Mouse (Mus musculus): ENCODE data around the gene Nqo1. TPM values are rescaled to one million over a fixed set of nuclear protein-coding genes. Genes with fewer than 3 reads are reported as not detected.

Nqo1 gene
- 3.9 and 4.5 TPM in 2 replicates for polyA plus RNA-seq (2016; fragmentation: Nextera tagmentation; extraction: Ambion mirVana)

GRCm38 (mm10) chr8:107403038-107403781 is at the start of gene Nqo1:
Nqo1 (minus strand) TSS chr8:107403206.
- peak within 1 kb of the TSS; percentile 26; the same call in 1 of the 2 replicates for H3K27ac ChIP-seq
- peak; percentile 88 for DNase-seq (ENCODE audit: low spot score)
- WGBS = 16% methylated on average over 22 of the region's 22 CpGs
- H3K27me3 ChIP-seq (ENCODE audit: insufficient read depth, poor library complexity, severe bottlenecking) = no peaks in the 10 kb centered on the region
- peak within 1 kb of the TSS; percentile 47 for H3K4me3 ChIP-seq
- H3K9me3 ChIP-seq = no peaks in the 10 kb centered on the region
- peaks cover 12% of the 10 kb centered on the region for H3K36me3 ChIP-seq
- H3K4me1 ChIP-seq = peaks cover 18% of the 10 kb centered on the region

GRCm38 (mm10) chr8:107451414-107452066 is 48.5 kb upstream of the Nqo1 start:
- Histone ChIP-seq H3K27me3 (ENCODE audit: insufficient read depth, poor library complexity, severe bottlenecking) (no peaks in the 10 kb centered on the region), H3K36me3 (peaks cover 18% of the 10 kb centered on the region), H3K27ac (no peak overlapping the region), H3K9me3 (no peaks in the 10 kb centered on the region), H3K4me3 (no peak overlapping the region), H3K4me1 (peaks cover 16% of the 10 kb centered on the region)
- WGBS = 88% methylated on average over 13 of the region's 13 CpGs
- no peak for DNase-seq (ENCODE audit: low spot score)

- 76% methylated on average over 6 of the region's 6 CpGs for WGBS
- Histone ChIP-seq H3K9me3 (no peaks in the 10 kb centered on the region), H3K36me3 (peaks cover 16% of the 10 kb centered on the region), H3K4me3 (no peak overlapping the region), H3K27ac (no peak overlapping the region), H3K4me1 (peaks cover 16% of the 10 kb centered on the region), H3K27me3 (ENCODE audit: insufficient read depth, poor library complexity, severe bottlenecking) (no peaks in the 10 kb centered on the region)
- DNase-seq (ENCODE audit: low spot score) = no peak
Observed at GRCm38 (mm10) chr8:107449655-107450054, 46.6 kb upstream of the Nqo1 start.

GRCm38 (mm10) chr8:107449130-107449529 is 46.1 kb upstream of the Nqo1 start:
- WGBS = 59% methylated on average over 8 of the region's 8 CpGs
- H3K4me3 ChIP-seq = no peak overlapping the region
- H3K4me1 ChIP-seq = peaks cover 16% of the 10 kb centered on the region
- DNase-seq (ENCODE audit: low spot score) = no peak
- H3K27ac ChIP-seq = 0 out of 2 replicates have a peak overlapping the region, but pooled peaks have one; percentile 16
- peaks cover 16% of the 10 kb centered on the region for H3K36me3 ChIP-seq
- no peaks in the 10 kb centered on the region for H3K27me3 ChIP-seq (ENCODE audit: insufficient read depth, poor library complexity, severe bottlenecking)
- no peaks in the 10 kb centered on the region for H3K9me3 ChIP-seq

- Histone ChIP-seq H3K9me3 (no peaks in the 10 kb centered on the region), H3K36me3 (peaks cover 11% of the 10 kb centered on the region), H3K27ac (no peak overlapping the region), H3K27me3 (ENCODE audit: insufficient read depth, poor library complexity, severe bottlenecking) (no peaks in the 10 kb centered on the region), H3K4me1 (peaks cover 16% of the 10 kb centered on the region), H3K4me3 (no peak overlapping the region)
- 85% methylated on average over 4 of the region's 4 CpGs for WGBS
- no peak for DNase-seq (ENCODE audit: low spot score)
Observed at GRCm38 (mm10) chr8:107448382-107448889, 45.4 kb upstream of the Nqo1 start.

GRCm38 (mm10) chr8:107447713-107448112 is 44.7 kb upstream of the Nqo1 start:
- H3K27ac ChIP-seq = no peak overlapping the region
- no peaks in the 10 kb centered on the region for H3K9me3 ChIP-seq
- no peak for DNase-seq (ENCODE audit: low spot score)
- no peaks in the 10 kb centered on the region for H3K27me3 ChIP-seq (ENCODE audit: insufficient read depth, poor library complexity, severe bottlenecking)
- peaks cover 16% of the 10 kb centered on the region for H3K4me1 ChIP-seq
- no peak overlapping the region for H3K4me3 ChIP-seq
- H3K36me3 ChIP-seq = 0 out of 2 replicates have a peak, but pooled peaks cover 4% of the 10 kb centered on the region

GRCm38 (mm10) chr8:107444626-107445025 is 41.6 kb upstream of the Nqo1 start:
- Histone ChIP-seq H3K27ac (no peak overlapping the region), H3K9me3 (no peaks in the 10 kb centered on the region), H3K4me1 (peaks cover 19% of the 10 kb centered on the region), H3K27me3 (ENCODE audit: insufficient read depth, poor library complexity, severe bottlenecking) (no peaks in the 10 kb centered on the region), H3K36me3 (no peaks in the 10 kb centered on the region), H3K4me3 (no peak overlapping the region)
- DNase-seq (ENCODE audit: low spot score) = no peak
- whole genome bisulfite sequencing = 72% methylated on average over 3 of the region's 3 CpGs

- H3K27ac ChIP-seq = no peak overlapping the region
- no peaks in the 10 kb centered on the region for H3K27me3 ChIP-seq (ENCODE audit: insufficient read depth, poor library complexity, severe bottlenecking)
- peaks cover 11% of the 10 kb centered on the region; the same call in 1 of the 2 replicates for H3K4me1 ChIP-seq
- no peak overlapping the region for H3K4me3 ChIP-seq
- WGBS = 91% methylated on average over 3 of the region's 3 CpGs
- H3K36me3 ChIP-seq = no peaks in the 10 kb centered on the region
- no peaks in the 10 kb centered on the region for H3K9me3 ChIP-seq
- DNase-seq (ENCODE audit: low spot score) = no peak
Observed at GRCm38 (mm10) chr8:107439880-107440625, 37.0 kb upstream of the Nqo1 start.

GRCm38 (mm10) chr8:107437711-107438110 is 34.7 kb upstream of the Nqo1 start:
- Histone ChIP-seq H3K27ac (no peak overlapping the region), H3K36me3 (no peaks in the 10 kb centered on the region), H3K9me3 (no peaks in the 10 kb centered on the region), H3K4me3 (no peak overlapping the region), H3K4me1 (peaks cover 11% of the 10 kb centered on the region; the same call in 1 of the 2 replicates), H3K27me3 (ENCODE audit: insufficient read depth, poor library complexity, severe bottlenecking) (no peaks in the 10 kb centered on the region)
- no peak for DNase-seq (ENCODE audit: low spot score)
- 80% methylated on average over 2 of the region's 2 CpGs for WGBS

GRCm38 (mm10) chr8:107436841-107437421 is 33.9 kb upstream of the Nqo1 start:
- Histone ChIP-seq H3K36me3 (no peaks in the 10 kb centered on the region), H3K4me1 (peaks cover 11% of the 10 kb centered on the region; the same call in 1 of the 2 replicates), H3K27me3 (ENCODE audit: insufficient read depth, poor library complexity, severe bottlenecking) (no peaks in the 10 kb centered on the region), H3K27ac (peak overlapping the region; percentile 96), H3K9me3 (no peaks in the 10 kb centered on the region), H3K4me3 (peak overlapping the region; percentile 90)
- peak; percentile 88 for DNase-seq (ENCODE audit: low spot score)
- 10% methylated on average over 16 of the region's 16 CpGs for WGBS

- Histone ChIP-seq H3K27ac (peak within 1 kb of the TSS; percentile 96), H3K27me3 (ENCODE audit: insufficient read depth, poor library complexity, severe bottlenecking) (no peaks in the 10 kb centered on the region), H3K4me3 (peak within 1 kb of the TSS; percentile 90), H3K36me3 (no peaks in the 10 kb centered on the region), H3K4me1 (peaks cover 8% of the 10 kb centered on the region; the same call in 1 of the 2 replicates), H3K9me3 (no peaks in the 10 kb centered on the region)
- WGBS = 1% methylated on average over 60 of the region's 81 CpGs
- DNase-seq (ENCODE audit: low spot score) = peak; percentile 89
Observed at GRCm38 (mm10) chr8:107435962-107436831, 33.2 kb upstream of the Nqo1 start, which contains the start of gene Wwp2. Wwp2 (plus strand) TSS chr8:107436365.
